Mouse (Mus musculus) neutrophil, adult 5-6 weeks (primary cell): ENCODE measurements around the gene Lhfpl2. TPM values are rescaled to one million over a fixed set of nuclear protein-coding genes. Genes with fewer than 3 reads are reported as not detected.

ENCODE experiments used
- ATAC-seq: fragments of 151-379, 151-347 bp; 2 replicates; pipeline ENCODE4 v1.8.0; 2017; ENCODE audit warnings: mild to moderate bottlenecking, moderate TSS enrichment; ENCODE audit not compliant: insufficient number of reproducible peaks, poor library complexity, low FRiP score, severe bottlenecking; ENCODE audit errors: extremely low read depth
- total RNA-seq: library from RNA; stranded (forward); fragments of 200-1000 nt; gene quantifications from 2 replicates; pipeline ENCODE4 v1.2.3, GENCODE M21; 2017

Lhfpl2 gene
- total RNA-seq, 1 experiment from 2014 or later = 0.23 TPM

GRCm38 (mm10) chr13:94130394-94130793, 72.8 kb downstream of the Lhfpl2 start:
- ATAC-seq = no peak

- no peak for ATAC-seq
Measured at GRCm38 (mm10) chr13:94131135-94131534, 73.5 kb downstream of the Lhfpl2 start.

- ATAC-seq = no peak
Measured at GRCm38 (mm10) chr13:94132187-94132995, 74.8 kb downstream of the Lhfpl2 start.

GRCm38 (mm10) chr13:94134646-94135045, 77.0 kb downstream of the Lhfpl2 start:
- no peak for ATAC-seq

- no peak for ATAC-seq
Measured at GRCm38 (mm10) chr13:94135180-94135579, 77.6 kb downstream of the Lhfpl2 start.

- ATAC-seq = no peak
Measured at GRCm38 (mm10) chr13:94139713-94140445, 82.3 kb downstream of the Lhfpl2 start.

- no peak for ATAC-seq
Measured at GRCm38 (mm10) chr13:94140446-94140845, 82.8 kb downstream of the Lhfpl2 start.

- ATAC-seq = no peak
Measured at GRCm38 (mm10) chr13:94143063-94143652, 85.6 kb downstream of the Lhfpl2 start.

- ATAC-seq = no peak
Measured at GRCm38 (mm10) chr13:94144451-94144850, 86.9 kb downstream of the Lhfpl2 start.

GRCm38 (mm10) chr13:94147257-94147656, 89.7 kb downstream of the Lhfpl2 start:
- ATAC-seq = no peak

GRCm38 (mm10) chr13:94149006-94149405, 91.4 kb downstream of the Lhfpl2 start:
- ATAC-seq = no peak

- ATAC-seq = no peak
Measured at GRCm38 (mm10) chr13:94149781-94150180, 92.2 kb downstream of the Lhfpl2 start.

- ATAC-seq = no peak
Measured at GRCm38 (mm10) chr13:94151308-94151707, 93.7 kb downstream of the Lhfpl2 start.

GRCm38 (mm10) chr13:94152836-94153235, 95.2 kb downstream of the Lhfpl2 start:
- no peak for ATAC-seq

GRCm38 (mm10) chr13:94153658-94154057, 96.1 kb downstream of the Lhfpl2 start:
- ATAC-seq = no peak

GRCm38 (mm10) chr13:94154512-94155296, 97.1 kb downstream of the Lhfpl2 start:
- ATAC-seq = no peak; the same call in 1 of the 2 replicates

GRCm38 (mm10) chr13:94155657-94156429, 98.2 kb downstream of the Lhfpl2 start:
- no peak for ATAC-seq

GRCm38 (mm10) chr13:94158864-94159477, 101.4 kb downstream of the Lhfpl2 start:
- ATAC-seq = no peak
